Mouse (Mus musculus) CH12.LX (cell line): Measurements from ENCODE around the gene Col16a1. TPM values are rescaled to one million over a fixed set of nuclear protein-coding genes. Genes with fewer than 3 reads are reported as not detected.

ENCODE experiments used
- DNase-seq: peaks from one replicate; pipeline ENCODE4 v3.0.0-alpha.2; 2013; ENCODE audit errors: extremely low read depth
- H3K27ac ChIP-seq: 2 replicates; pipeline ENCODE4 v1.5.1; 2012; ENCODE audit warnings: low read depth, mild to moderate bottlenecking, control low read depth, moderate library complexity; ENCODE audit not compliant: insufficient read depth
- H3K27me3 ChIP-seq: replicated peaks from 2 replicates; pipeline ENCODE3; 2012; ENCODE audit warnings: inconsistent platforms
- H3K36me3 ChIP-seq, 2 experiments: replicated peaks in 1 of 2; 2 replicates each; pipeline versions ENCODE3 to v1.6.1; 2012; ENCODE audit warnings: inconsistent platforms in 1 of 2, low read length in 1 of 2, mild to moderate bottlenecking in 1 of 2, mixed read lengths in 1 of 2, moderate library complexity in 1 of 2; ENCODE audit not compliant: control insufficient read depth in 1 of 2, insufficient read depth in 1 of 2
- H3K4me1 ChIP-seq, 2 experiments: 2 replicates each; pipeline ENCODE4 v1.6.1; 2012; ENCODE audit warnings: inconsistent platforms in 1 of 2, moderate library complexity in 1 of 2; ENCODE audit not compliant: insufficient read depth in 2 of 2, control insufficient read depth in 1 of 2
- H3K4me2 ChIP-seq: 2 replicates; pipeline ENCODE4 v1.6.1; 2012; ENCODE audit warnings: low read depth, mild to moderate bottlenecking, control low read depth; ENCODE audit not compliant: poor library complexity, insufficient read depth, severe bottlenecking
- H3K4me3 ChIP-seq, 3 experiments: fragments of 150-350 bp in 1 of 3; sonication (generic) in 1 of 3; replicated peaks in 1 of 3; 2 replicates each; pipeline versions ENCODE3 to v1.5.1; 2011 to 2012; ENCODE audit warnings: low read depth in 2 of 3, low read length in 2 of 3, mild to moderate bottlenecking in 2 of 3, moderate library complexity in 2 of 3, control low read depth in 1 of 3, improper control_type of control experiment in 1 of 3, inconsistent platforms in 1 of 3, mixed read lengths in 1 of 3; ENCODE audit not compliant: poor library complexity in 1 of 3
- H3K79me2 ChIP-seq: replicated peaks from 2 replicates; pipeline ENCODE4 v1.6.1; 2012; ENCODE audit warnings: mild to moderate bottlenecking, moderate library complexity; ENCODE audit not compliant: control insufficient read depth, poor library complexity, insufficient read depth, severe bottlenecking; ENCODE audit errors: extremely low read depth
- H3K9ac ChIP-seq: 2 replicates; pipeline ENCODE4 v1.6.1; 2012; ENCODE audit warnings: low read depth, mild to moderate bottlenecking, control low read depth, moderate library complexity; ENCODE audit not compliant: insufficient read depth
- H3K9me3 ChIP-seq: replicated peaks from 2 replicates; pipeline ENCODE3; 2012; ENCODE audit warnings: low read length, inconsistent platforms, mixed read lengths
- BHLHE40 ChIP-seq: IDR thresholded peaks from 2 replicates; pipeline ENCODE4 v1.6.1; 2011; ENCODE audit warnings: mild to moderate bottlenecking, low read depth, low read length, improper control_type of control experiment
- CHD1 ChIP-seq: IDR thresholded peaks from 2 replicates; pipeline ENCODE4 v1.6.1; 2012; ENCODE audit warnings: low read depth, low read length, improper control_type of control experiment, inconsistent platforms
- ELF1 ChIP-seq: IDR thresholded peaks from 2 replicates; pipeline ENCODE4 v1.6.1; 2014; ENCODE audit warnings: low read depth, mild to moderate bottlenecking, inconsistent platforms, low read length, improper control_type of control experiment
- ETS1 ChIP-seq: conservative IDR thresholded peaks from 2 replicates; pipeline ENCODE4 v1.6.1; 2012; ENCODE audit warnings: low read depth, mild to moderate bottlenecking, inconsistent platforms, low read length, improper control_type of control experiment, moderate library complexity
- JUND ChIP-seq: conservative IDR thresholded peaks from 2 replicates; pipeline ENCODE4 v1.6.1; 2011; ENCODE audit warnings: low read depth, low read length, improper control_type of control experiment
- MAFK ChIP-seq: IDR thresholded peaks from 2 replicates; pipeline ENCODE4 v1.6.1; 2011; ENCODE audit warnings: low read length, improper control_type of control experiment; ENCODE audit not compliant: insufficient replicate concordance
- MAX ChIP-seq: IDR thresholded peaks from 2 replicates; pipeline ENCODE4 v1.6.1; 2011; ENCODE audit warnings: low read length, improper control_type of control experiment
- NELFE ChIP-seq: IDR thresholded peaks from 2 replicates; pipeline ENCODE4 v1.6.1; 2011; ENCODE audit warnings: low read depth, low read length, improper control_type of control experiment
- PAX5 ChIP-seq: IDR thresholded peaks from 2 replicates; pipeline ENCODE4 v1.6.1; 2012; ENCODE audit warnings: low read length, inconsistent platforms, mixed read lengths
- POLR2A ChIP-seq: IDR thresholded peaks from 2 replicates; pipeline ENCODE4 v1.6.1; 2011; ENCODE audit warnings: low read depth, mild to moderate bottlenecking, improper control_type of control experiment, low read length
- SMC3 ChIP-seq: IDR thresholded peaks from 2 replicates; pipeline ENCODE4 v1.6.1; 2011; ENCODE audit warnings: low read depth, low read length, improper control_type of control experiment
- TBP ChIP-seq: conservative IDR thresholded peaks from 2 replicates; pipeline ENCODE4 v1.6.1; 2011; ENCODE audit warnings: low read depth, low read length, improper control_type of control experiment
- USF1 ChIP-seq: IDR thresholded peaks from 2 replicates; pipeline ENCODE4 v1.6.1; 2014; ENCODE audit warnings: low read depth, mild to moderate bottlenecking, inconsistent platforms, low read length, improper control_type of control experiment
- USF2 ChIP-seq: conservative IDR thresholded peaks from 2 replicates; pipeline ENCODE4 v1.6.1; 2011; ENCODE audit warnings: low read depth, low read length, improper control_type of control experiment
- ZC3H11A ChIP-seq: IDR thresholded peaks from 2 replicates; pipeline ENCODE4 v1.6.1; 2012; ENCODE audit warnings: low read depth, mild to moderate bottlenecking, inconsistent platforms, low read length, improper control_type of control experiment
- ZNF384 ChIP-seq: IDR thresholded peaks from 2 replicates; pipeline ENCODE4 v1.6.1; 2012; ENCODE audit warnings: low read depth, low read length, improper control_type of control experiment, inconsistent platforms
- dilution Hi-C: fragments of 300-500 bp; cut with MboI; formaldehyde crosslinking; loops from 2 replicates; pipeline ENCODE4 v1.14.3; 2020; ENCODE audit warnings: low sequenced_read_pairs; ENCODE audit not compliant: extremely low pct_unique_long_range_greater_than_20kb, extremely low pct_ligation_motif_present
- in situ Hi-C: fragments of 300-500 bp; cut with MboI; formaldehyde crosslinking; loops from 3 replicates; pipeline ENCODE4 v1.14.3; 2019; ENCODE audit warnings: low sequenced_read_pairs, low pct_ligation_motif_present, low pct_unique_long_range_greater_than_20kb, mixed read lengths
- polyA plus RNA-seq: library from polyadenylated mRNA; unstranded; fragments of >175 nt; gene quantifications from 2 replicates; pipeline ENCODE4 v1.2.1, GENCODE M21; 2012; ENCODE audit warnings: low read depth; ENCODE audit not compliant: insufficient read length
- total RNA-seq, 2 experiments: library from RNA; depleted of rRNA; stranded (reverse); fragments of 300-350 nt in 1 of 2; fragments of >200 nt in 1 of 2; gene quantifications; 2 replicates each; pipeline ENCODE4 v1.2.3; 2012 to 2014

Gene Col16a1
- total and polyA plus RNA-seq, 3 experiments, result not detected

DNA sequence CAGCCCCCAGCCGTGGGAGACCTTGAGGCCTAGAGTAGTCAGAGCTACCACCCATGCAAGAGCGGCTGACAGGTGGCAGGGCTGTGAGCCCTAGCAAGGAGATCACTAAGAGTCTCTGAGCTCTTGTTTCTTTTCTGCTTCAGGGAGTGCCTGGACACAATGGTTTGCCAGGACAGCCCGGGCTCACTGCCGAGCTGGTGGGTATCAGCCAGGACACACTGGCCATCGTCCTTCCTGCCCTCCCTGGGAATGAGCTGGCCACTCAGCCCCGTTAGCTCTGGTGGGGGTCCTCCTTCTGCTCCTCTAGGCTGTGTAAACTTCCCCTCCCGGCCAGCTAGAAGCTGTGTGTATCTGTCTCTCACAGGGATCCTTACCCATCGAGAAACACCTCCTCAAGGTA lies 29.2 kb downstream of the Col16a1 start:
- TF ChIP-seq JUND (no peak), MAX (no peak), ETS1 (no peak), BHLHE40 (no peak), MAFK (no peak)
- TF ChIP-seq, all 38 proteins: peak for 0
- H3K4me3 ChIP-seq, result no peak overlapping the region
- in situ Hi-C loops (loop anchor here (25.0 kb wide), 2 partner anchors 290 to 365 kb away; no protein-coding TSS in a partner anchor), dilution Hi-C loops (no loop called here)
- no peak overlapping the region for H3K4me2 ChIP-seq
- DNase-seq, result no peak
- H3K79me2 ChIP-seq, result no peaks in the 10 kb centered on the region
- peaks cover 98% of the 10 kb centered on the region for H3K27me3 ChIP-seq
- no peak overlapping the region for H3K27ac ChIP-seq
- no peaks in the 10 kb centered on the region for H3K4me1 ChIP-seq
- no peak overlapping the region for H3K9ac ChIP-seq
- no peaks in the 10 kb centered on the region for H3K36me3 ChIP-seq
- no peaks in the 10 kb centered on the region for H3K9me3 ChIP-seq

DNA sequence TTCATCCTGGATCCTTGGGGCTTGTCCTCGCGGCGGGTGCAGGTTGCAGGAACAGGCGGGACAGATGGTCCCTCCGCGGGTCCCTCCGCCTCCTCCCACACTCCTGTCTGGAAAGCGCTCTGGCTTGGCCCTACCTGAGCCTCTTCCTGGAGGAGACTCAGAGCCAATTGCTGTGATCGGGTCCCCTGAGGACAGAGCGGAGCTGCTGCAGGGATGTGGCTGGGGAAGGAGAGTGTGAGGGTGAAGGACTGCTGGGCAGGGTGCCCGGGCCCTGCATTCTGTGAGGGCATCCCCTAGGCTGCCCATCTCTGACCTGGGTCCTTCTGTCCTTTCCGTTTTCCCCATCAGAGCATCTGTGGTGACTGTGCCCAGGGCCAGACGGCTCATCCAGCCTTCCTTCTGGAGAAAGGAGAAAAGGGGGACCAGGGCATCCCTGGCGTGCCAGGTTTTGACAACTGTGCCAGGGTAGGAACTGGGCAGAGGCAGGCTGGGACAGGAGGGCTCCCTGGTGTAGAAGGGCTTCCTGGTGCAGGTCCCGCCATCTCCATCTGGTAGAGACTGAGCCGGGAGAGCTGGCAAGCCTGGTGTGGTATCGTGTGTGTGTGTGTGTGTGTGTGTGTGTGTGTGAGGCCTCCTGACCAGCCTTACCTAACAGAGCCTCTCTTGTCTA lies 31.3 kb downstream of the Col16a1 start:
- TF ChIP-seq MAFK (no peak), ZC3H11A (no peak), TBP (no peak), PAX5 (no peak), MAX (no peak), POLR2A (no peak), NELFE (no peak), SMC3 (no peak), USF1 (no peak), BHLHE40 (no peak), ELF1 (no peak), USF2 (no peak), CHD1 (no peak), ZNF384 (no peak)
- no peaks in the 10 kb centered on the region for H3K79me2 ChIP-seq
- no peak overlapping the region for H3K4me3 ChIP-seq
- H3K27ac ChIP-seq, result no peak overlapping the region
- in situ Hi-C loops, result loop anchor here (25.0 kb wide), 2 partner anchors 292 to 367 kb away; no protein-coding TSS in a partner anchor
- DNase-seq, result no peak
- no peaks in the 10 kb centered on the region for H3K36me3 ChIP-seq
- peaks cover 98% of the 10 kb centered on the region for H3K27me3 ChIP-seq
- H3K9me3 ChIP-seq, result no peaks in the 10 kb centered on the region
- no peak overlapping the region for H3K4me2 ChIP-seq
- dilution Hi-C loops, result no loop called here
- H3K4me1 ChIP-seq, result no peaks in the 10 kb centered on the region
- no peak overlapping the region for H3K9ac ChIP-seq
